Comparison of ENCODE assay signal across 8 mouse cellular contexts in genomic region chr11:120582268-120582981, GRCm38 (mm10). TPM values are rescaled to one million over a fixed set of nuclear protein-coding genes. Genes with fewer than 3 reads are reported as not detected.
DNase-seq lines count a peak whose midpoint lies in the region; ATAC-seq and TF ChIP-seq lines count a peak whose summit lies in the region.

No protein-coding gene starts in this region.

- H3K36me3 ChIP-seq in hindbrain, embryonic 11.5 days (ENCODE audit: control insufficient read depth, insufficient read depth, low read length): peaks cover 26% of the 10 kb centered on the region
- peaks cover 76% of the 10 kb centered on the region for H3K36me3 ChIP-seq in liver, embryonic 12.5 days
- peaks cover 58% of the 10 kb centered on the region for H3K36me3 ChIP-seq in neural tube, embryonic 12.5 days

- no peaks in the 10 kb centered on the region for H3K27me3 ChIP-seq in hindbrain, embryonic 11.5 days (ENCODE audit: control insufficient read depth, insufficient read depth, low read length)
- H3K27me3 ChIP-seq in liver, embryonic 12.5 days (replicated peaks): no peaks in the 10 kb centered on the region
- H3K27me3 ChIP-seq in neural tube, embryonic 12.5 days (replicated peaks): no peaks in the 10 kb centered on the region

- intact Hi-C loops in left cerebral cortex, adult 2 months (cut with DNase I): no loop called here
- intact Hi-C loops in left cerebral cortex, postnatal 36 days (cut with DNase I): no loop called here

- peak overlapping the region; percentile 67 for H3K4me3 ChIP-seq in left cerebral cortex, adult 2 months
- H3K4me3 ChIP-seq in hindbrain, embryonic 11.5 days (ENCODE audit: low read depth, low read length): peak overlapping the region; percentile 94; the same call in 1 of the 2 replicates
- H3K4me3 ChIP-seq in liver, embryonic 12.5 days: peak overlapping the region; percentile 87
- peak overlapping the region; percentile 98 for H3K4me3 ChIP-seq in neural tube, embryonic 12.5 days

- ATAC-seq in hindbrain, embryonic 11.5 days (ENCODE audit: low FRiP score): no peak
- no peak for ATAC-seq in liver, embryonic 12.5 days
- ATAC-seq in neural tube, embryonic 12.5 days (ENCODE audit: low FRiP score, low read depth): no peak

- H3K9ac ChIP-seq in hindbrain, embryonic 11.5 days (ENCODE audit: low read depth, low read length): peak overlapping the region; percentile 98
- H3K9ac ChIP-seq in liver, embryonic 12.5 days: peak overlapping the region; percentile 89
- peak overlapping the region; percentile 97 for H3K9ac ChIP-seq in neural tube, embryonic 12.5 days

- 73% methylated on average over 8 of the region's 8 CpGs for WGBS in hindbrain, embryonic 11.5 days
- 60% methylated on average over 8 of the region's 8 CpGs for WGBS in liver, embryonic 12.5 days (ENCODE audit: insufficient replicate concordance)
- 74% methylated on average over 8 of the region's 8 CpGs for WGBS in neural tube, embryonic 12.5 days

- TF ChIP-seq CTCF in left cerebral cortex, adult 2 months (IDR thresholded peaks at IDR 0.05): peak; percentile 56

- DNase-seq in left cerebral cortex, adult 2 months (ENCODE audit: extremely low spot score in 1 of 2, low spot score in 2 of 2): no peak
- DNase-seq in left cerebral cortex, postnatal 36 days (ENCODE audit: low spot score in 2 of 2): no peak
- DNase-seq in embryo, embryonic 9.5 days (ENCODE audit: extremely low spot score): peak; percentile 40
- peak; percentile 33 for DNase-seq in hindbrain, embryonic 11.5 days (ENCODE audit: low spot score)
- DNase-seq in urinary bladder, adult 2 months (ENCODE audit: low spot score): no peak
- DNase-seq in ovary, postnatal 36 days (ENCODE audit: low spot score): no peak

- H3K27ac ChIP-seq in left cerebral cortex, adult 2 months: peak overlapping the region; percentile 96
- peak overlapping the region; percentile 82 for H3K27ac ChIP-seq in hindbrain, embryonic 11.5 days (ENCODE audit: low read depth, low read length)
- peak overlapping the region; percentile 93 for H3K27ac ChIP-seq in liver, embryonic 12.5 days
- H3K27ac ChIP-seq in neural tube, embryonic 12.5 days: peak overlapping the region; percentile 80

- H3K4me1 ChIP-seq in hindbrain, embryonic 11.5 days (replicated peaks; ENCODE audit: control insufficient read depth, insufficient read depth, low read length): peaks cover 6% of the 10 kb centered on the region
- peaks cover 39% of the 10 kb centered on the region for H3K4me1 ChIP-seq in liver, embryonic 12.5 days
- peaks cover 30% of the 10 kb centered on the region for H3K4me1 ChIP-seq in neural tube, embryonic 12.5 days

- peak overlapping the region; percentile 96 for H3K4me2 ChIP-seq in hindbrain, embryonic 11.5 days (replicated peaks; ENCODE audit: low read depth, low read length)
- H3K4me2 ChIP-seq in liver, embryonic 12.5 days: peak overlapping the region; percentile 98
- peak overlapping the region; percentile 97 for H3K4me2 ChIP-seq in neural tube, embryonic 12.5 days (replicated peaks)

- H3K9me3 ChIP-seq in hindbrain, embryonic 11.5 days (ENCODE audit: control insufficient read depth, low read length): no peaks in the 10 kb centered on the region
- H3K9me3 ChIP-seq in liver, embryonic 12.5 days (replicated peaks): no peaks in the 10 kb centered on the region
- no peaks in the 10 kb centered on the region for H3K9me3 ChIP-seq in neural tube, embryonic 12.5 days

RNA-seq across cellular contexts. Expression of gene Arhgdia, which starts 1.0 kb away (rescaled TPM):
- total RNA-seq in left cerebral cortex, adult 2 months (2021): 100 to 1,000 TPM; 290 to 300 TPM
- total RNA-seq in left cerebral cortex, postnatal 36 days (2021): 100 to 1,000 TPM; 304 to 344 TPM
- 576 and 591 TPM in 2 replicates for polyA plus RNA-seq in hindbrain, embryonic 11.5 days (2014; fragmentation: Nextera tagmentation; extraction: Ambion mirVana)
- 337 and 356 TPM in 2 replicates for polyA plus RNA-seq in liver, embryonic 12.5 days (2016; fragmentation: Nextera tagmentation; extraction: Ambion mirVana)
- 582 and 606 TPM in 2 replicates for polyA plus RNA-seq in neural tube, embryonic 12.5 days (2016; fragmentation: Nextera tagmentation; extraction: Ambion mirVana)
- 399 and 409 TPM in 2 replicates for polyA plus RNA-seq in urinary bladder, adult 2 months (2012; rRNA removed)

RNA-seq across cellular contexts. Expression of gene P4hb, which starts 9.4 kb away (rescaled TPM):
- 100 to 1,000 TPM; 114 to 120 TPM for total RNA-seq in left cerebral cortex, adult 2 months (2021)
- 100 to 1,000 TPM; 122 to 126 TPM for total RNA-seq in left cerebral cortex, postnatal 36 days (2021)
- 504 and 527 TPM in 2 replicates for polyA plus RNA-seq in hindbrain, embryonic 11.5 days (2014; fragmentation: Nextera tagmentation; extraction: Ambion mirVana)
- 443 and 468 TPM in 2 replicates for polyA plus RNA-seq in liver, embryonic 12.5 days (2016; fragmentation: Nextera tagmentation; extraction: Ambion mirVana)
- 425 and 451 TPM in 2 replicates for polyA plus RNA-seq in neural tube, embryonic 12.5 days (2016; fragmentation: Nextera tagmentation; extraction: Ambion mirVana)
- 272 and 354 TPM in 2 replicates for polyA plus RNA-seq in urinary bladder, adult 2 months (2012; rRNA removed)

RNA-seq across cellular contexts. Expression of gene Alyref, which starts 15.7 kb away (rescaled TPM):
- total RNA-seq in left cerebral cortex, adult 2 months (2021): 10 to 100 TPM; 56.4 to 64.1 TPM
- total RNA-seq in left cerebral cortex, postnatal 36 days (2021): 10 to 100 TPM; 59.7 to 67.5 TPM
- 686 and 764 TPM in 2 replicates for polyA plus RNA-seq in hindbrain, embryonic 11.5 days (2014; fragmentation: Nextera tagmentation; extraction: Ambion mirVana)
- 542 and 545 TPM in 2 replicates for polyA plus RNA-seq in liver, embryonic 12.5 days (2016; fragmentation: Nextera tagmentation; extraction: Ambion mirVana)
- polyA plus RNA-seq in neural tube, embryonic 12.5 days (2016; fragmentation: Nextera tagmentation; extraction: Ambion mirVana): 509 and 592 TPM in 2 replicates
- polyA plus RNA-seq in urinary bladder, adult 2 months (2012; rRNA removed): 56.2 and 57.6 TPM in 2 replicates

RNA-seq across cellular contexts. Expression of gene Anapc11, which starts 15.8 kb away (rescaled TPM):
- total RNA-seq in left cerebral cortex, adult 2 months (2021): 10 to 100 TPM; 92.9 to 93.0 TPM
- total RNA-seq in left cerebral cortex, postnatal 36 days (2021): 10 to 100 TPM; 91.4 to 99.7 TPM
- polyA plus RNA-seq in hindbrain, embryonic 11.5 days (2014; fragmentation: Nextera tagmentation; extraction: Ambion mirVana): 195 TPM in 2 replicates
- 118 and 120 TPM in 2 replicates for polyA plus RNA-seq in liver, embryonic 12.5 days (2016; fragmentation: Nextera tagmentation; extraction: Ambion mirVana)
- 162 and 172 TPM in 2 replicates for polyA plus RNA-seq in neural tube, embryonic 12.5 days (2016; fragmentation: Nextera tagmentation; extraction: Ambion mirVana)
- 112 and 116 TPM in 2 replicates for polyA plus RNA-seq in urinary bladder, adult 2 months (2012; rRNA removed)

RNA-seq across cellular contexts. Expression of gene Npb, which starts 25.9 kb away (rescaled TPM):
- total RNA-seq in left cerebral cortex, adult 2 months (2021): under 1 TPM in 1 of 2 experiments, not detected in 1; 0.95 TPM
- total RNA-seq in left cerebral cortex, postnatal 36 days (2021): 1 to 10 TPM in 1 of 2 experiments, not detected in 1; 1.2 TPM
- polyA plus RNA-seq in hindbrain, embryonic 11.5 days (2014; fragmentation: Nextera tagmentation; extraction: Ambion mirVana): 0.42 TPM in 1 of 2 replicates, not detected in the other
- polyA plus RNA-seq in liver, embryonic 12.5 days (2016; fragmentation: Nextera tagmentation; extraction: Ambion mirVana): 5.0 and 6.6 TPM in 2 replicates
- polyA plus RNA-seq in neural tube, embryonic 12.5 days (2016; fragmentation: Nextera tagmentation; extraction: Ambion mirVana): 0.80 and 0.83 TPM in 2 replicates
- 0.40 and 0.62 TPM in 2 replicates for polyA plus RNA-seq in urinary bladder, adult 2 months (2012; rRNA removed)

Comparison
In these comparisons a context has a peak if more than half of its experiments do, and no peak if none do; other contexts are left out.
1. DNase-seq: peak in embryo, embryonic 9.5 days (single experiment) and hindbrain, embryonic 11.5 days (single experiment); none in left cerebral cortex, adult 2 months (0 of 2), left cerebral cortex, postnatal 36 days (0 of 2), urinary bladder, adult 2 months (single experiment) and ovary, postnatal 36 days (single experiment).
2. Peak in every context shown above with its lines, with median percentiles within 50 percentile points of each other: H3K27ac ChIP-seq, H3K4me3 ChIP-seq, H3K4me2 ChIP-seq and H3K9ac ChIP-seq.